Mouse (Mus musculus): Measurements from ENCODE around the gene Gtf3c2. TPM values are rescaled to one million over a fixed set of nuclear protein-coding genes. Genes with fewer than 3 reads are reported as not detected.

The Gtf3c2 gene
- total and polyA plus RNA-seq, 3 experiments = 22.8 to 96.9 (median 49.4) TPM

DNA sequence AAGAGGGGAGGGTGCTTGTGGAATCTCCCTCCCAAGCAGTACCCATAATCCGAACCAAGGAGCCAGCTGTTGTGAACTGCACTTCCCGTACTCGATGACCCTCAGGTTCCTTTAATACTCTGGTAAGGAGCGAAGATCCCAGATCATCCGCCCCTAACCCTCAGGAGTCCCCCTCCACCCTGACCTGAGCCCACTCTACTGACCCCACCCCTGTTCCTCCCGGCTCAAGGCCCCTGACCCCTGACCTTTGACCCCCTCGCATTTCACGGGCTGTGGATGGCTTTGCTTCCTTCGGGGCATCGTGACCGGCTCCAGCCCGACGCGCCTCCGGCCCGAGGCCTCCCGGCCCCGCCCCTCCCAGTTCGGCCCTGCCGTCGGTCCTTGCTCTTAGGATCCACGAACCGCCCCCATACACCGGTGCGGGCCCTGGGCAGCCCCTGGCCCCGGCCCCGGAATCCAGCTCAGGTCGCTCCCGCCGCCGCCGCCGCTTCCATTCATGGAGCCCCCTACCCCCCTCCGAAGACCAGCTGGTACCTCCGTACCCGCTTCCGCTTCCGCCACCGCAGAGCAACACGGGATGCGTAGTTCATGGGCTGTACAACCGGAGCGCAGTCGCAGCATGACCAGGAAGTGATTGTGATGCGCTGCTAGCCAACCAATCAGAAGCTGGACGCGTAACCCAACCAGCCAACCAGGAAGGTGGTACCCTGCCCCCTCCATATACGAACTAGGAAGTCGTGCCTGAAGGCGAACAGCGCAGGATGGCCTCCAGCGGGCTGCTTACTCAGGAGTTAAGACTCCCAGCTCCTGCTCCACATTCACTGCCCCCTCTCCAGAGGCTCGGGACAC is 22.0 kb upstream of the Gtf3c2 start, which contains the start of gene Zfp513 (continued):
- TF ChIP-seq ELF1 (IDR thresholded peaks at IDR 0.05; ENCODE audit: low read depth, low read length) (peak; percentile 99), NRF1 (IDR thresholded peaks at IDR 0.05; ENCODE audit: low read depth, low read length) (peak; percentile 93), IRF4 (IDR thresholded peaks at IDR 0.05; ENCODE audit: low read depth, low read length) (peak; percentile 52; the same call in 1 of the 2 replicates), POLR2A (IDR thresholded peaks at IDR 0.05; ENCODE audit: low read depth, low read length) (peak; percentile 79)

DNA sequence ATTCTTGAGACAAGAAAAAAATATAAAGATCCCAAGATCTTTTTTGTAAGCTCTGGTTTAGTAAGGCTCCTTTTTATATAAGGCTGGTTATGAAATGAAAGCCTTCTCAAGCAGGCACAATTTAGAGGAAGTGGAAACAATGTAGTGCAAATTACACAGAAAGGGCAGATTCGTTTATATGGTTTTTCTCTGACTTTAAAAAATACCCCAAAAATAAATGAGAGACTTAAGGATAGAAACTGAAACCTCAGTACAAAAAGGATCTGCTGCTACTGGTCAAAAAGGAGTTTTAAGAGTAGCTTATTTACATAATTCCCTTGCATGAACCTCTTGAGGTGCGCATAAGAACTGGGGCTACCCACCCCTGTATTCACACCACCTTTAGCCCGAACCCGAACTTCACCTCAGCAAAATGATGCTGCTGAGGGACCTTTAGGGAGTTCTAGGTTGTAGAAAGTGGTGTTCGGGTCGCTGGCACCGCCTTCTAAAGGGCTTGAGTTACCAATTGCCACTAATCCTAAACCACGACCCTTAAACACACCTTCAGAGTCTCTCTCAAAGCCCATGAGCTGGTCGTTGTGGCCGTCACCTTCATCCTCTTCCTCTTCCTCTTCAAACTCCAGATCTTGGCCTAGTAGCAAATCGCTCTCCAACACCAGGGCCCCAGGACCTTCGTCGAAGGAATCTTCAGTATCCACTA is 21.2 kb upstream of the Gtf3c2 start:
- Histone ChIP-seq H3K4me2 (ENCODE audit: insufficient read depth, low read depth, poor library complexity, severe bottlenecking) (peak overlapping the region; percentile 94), H3K27ac (ENCODE audit: insufficient read depth, low read depth) (peak overlapping the region; percentile 77), H3K9me3 (replicated peaks; ENCODE audit: low read length) (no peaks in the 10 kb centered on the region), H3K27me3 (replicated peaks) (no peaks in the 10 kb centered on the region), H3K79me2 (replicated peaks; ENCODE audit: control insufficient read depth, extremely low read depth, insufficient read depth, poor library complexity, severe bottlenecking) (peaks cover 7% of the 10 kb centered on the region), H3K4me1 (ENCODE audit: control insufficient read depth in 1 of 2, insufficient read depth in 2 of 2) (peaks cover 6 to 23% of the 10 kb centered on the region in 2 experiments), H3K9ac (ENCODE audit: insufficient read depth, low read depth) (peak overlapping the region; percentile 92), H3K4me3 (replicated peaks in 1 of 3; ENCODE audit: low read depth in 2 of 3, low read length in 2 of 3, poor library complexity in 1 of 3) (peak overlapping the region; percentile 64 to 81 (median 78)), H3K36me3 (replicated peaks in 1 of 2; ENCODE audit: control insufficient read depth in 1 of 2, insufficient read depth in 1 of 2, low read length in 1 of 2) (peaks cover 75 to 85% of the 10 kb centered on the region in 2 experiments)
- dilution Hi-C loops (cut with MboI; ENCODE audit: extremely low pct_ligation_motif_present, extremely low pct_unique_long_range_greater_than_20kb, low sequenced_read_pairs) (no loop called here), in situ Hi-C loops (cut with MboI; ENCODE audit: low pct_ligation_motif_present, low pct_unique_long_range_greater_than_20kb, low sequenced_read_pairs) (no loop called here)
- peak; percentile 39 for DNase-seq (ENCODE audit: extremely low read depth)
- TF ChIP-seq CHD2 (IDR thresholded peaks at IDR 0.05; ENCODE audit: low read length) = peak; percentile 51; the same call in 1 of the 2 replicates
- peak; percentile 75 for TF ChIP-seq ZMIZ1 (IDR thresholded peaks at IDR 0.05; ENCODE audit: low read depth, low read length)
- no peak for TF ChIP-seq ZNF384 (IDR thresholded peaks at IDR 0.05; ENCODE audit: low read depth, low read length)
- 0 out of 2 replicates have a peak, but pooled peaks have one; percentile 30 for TF ChIP-seq TBP (conservative IDR thresholded peaks at IDR 0.05; ENCODE audit: low read depth, low read length)
- no peak for TF ChIP-seq HCFC1 (IDR thresholded peaks at IDR 0.05; ENCODE audit: low read depth, low read length)

DNA sequence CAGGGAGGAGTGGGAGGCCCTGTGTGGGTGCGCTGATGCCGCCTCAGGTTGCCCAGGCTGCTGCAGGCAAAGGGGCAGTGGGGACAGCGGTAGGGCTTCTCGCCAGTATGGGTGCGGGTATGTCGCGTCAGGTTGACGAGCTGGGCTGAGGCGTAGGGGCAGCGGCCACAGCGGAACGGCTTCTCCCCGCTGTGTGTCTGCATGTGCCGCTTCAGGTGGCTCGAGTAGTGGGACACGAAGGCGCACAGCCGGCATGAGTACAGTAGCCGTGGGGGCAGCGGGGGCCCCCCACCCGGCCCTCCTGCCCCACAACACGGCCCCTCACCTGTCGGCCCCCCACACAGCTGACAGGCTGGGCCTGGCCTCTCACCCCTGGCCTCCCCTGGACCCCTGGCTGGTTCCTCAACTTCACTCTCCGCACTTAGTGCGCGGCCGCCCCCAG is 20.4 kb upstream of the Gtf3c2 start:
- H3K9ac ChIP-seq (ENCODE audit: insufficient read depth, low read depth) = no peak overlapping the region
- no peak for DNase-seq (ENCODE audit: extremely low read depth)
- dilution Hi-C loops (cut with MboI; ENCODE audit: extremely low pct_ligation_motif_present, extremely low pct_unique_long_range_greater_than_20kb, low sequenced_read_pairs) (no loop called here), in situ Hi-C loops (cut with MboI; ENCODE audit: low pct_ligation_motif_present, low pct_unique_long_range_greater_than_20kb, low sequenced_read_pairs) (no loop called here)
- peaks cover 7% of the 10 kb centered on the region for H3K79me2 ChIP-seq (replicated peaks; ENCODE audit: control insufficient read depth, extremely low read depth, insufficient read depth, poor library complexity, severe bottlenecking)
- H3K4me2 ChIP-seq (ENCODE audit: insufficient read depth, low read depth, poor library complexity, severe bottlenecking) = peak overlapping the region; percentile 67; the same call in 1 of the 2 replicates
- no peaks in the 10 kb centered on the region for H3K27me3 ChIP-seq (replicated peaks)
- no peaks in the 10 kb centered on the region for H3K9me3 ChIP-seq (replicated peaks; ENCODE audit: low read length)
- H3K4me1 ChIP-seq (ENCODE audit: control insufficient read depth in 1 of 2, insufficient read depth in 2 of 2) = peaks cover 6 to 26% of the 10 kb centered on the region in 2 experiments
- peak overlapping the region in 2 of 3 experiments; percentile 19 to 81 for H3K4me3 ChIP-seq (replicated peaks in 1 of 3; ENCODE audit: low read depth in 2 of 3, low read length in 2 of 3, poor library complexity in 1 of 3)
- peaks cover 76 to 85% of the 10 kb centered on the region in 2 experiments for H3K36me3 ChIP-seq (replicated peaks in 1 of 2; ENCODE audit: control insufficient read depth in 1 of 2, insufficient read depth in 1 of 2, low read length in 1 of 2)
- no peak overlapping the region for H3K27ac ChIP-seq (ENCODE audit: insufficient read depth, low read depth)
- TF ChIP-seq ZC3H11A (IDR thresholded peaks at IDR 0.05; ENCODE audit: low read depth, low read length) (no peak), HCFC1 (IDR thresholded peaks at IDR 0.05; ENCODE audit: low read depth, low read length) (no peak), NELFE (IDR thresholded peaks at IDR 0.05; ENCODE audit: low read depth, low read length) (no peak), JUND (conservative IDR thresholded peaks at IDR 0.05; ENCODE audit: low read depth, low read length) (no peak), ETS1 (conservative IDR thresholded peaks at IDR 0.05; ENCODE audit: low read depth, low read length) (no peak), UBTF (IDR thresholded peaks at IDR 0.05; ENCODE audit: low read depth, low read length) (no peak), MAX (IDR thresholded peaks at IDR 0.05; ENCODE audit: low read length) (no peak), SIN3A (IDR thresholded peaks at IDR 0.05; ENCODE audit: low read length) (no peak)

All from CH12.LX (cell line).